Mouse (Mus musculus) neural tube, embryonic 11.5 days (tissue): ENCODE measurements around the gene Atg4d. TPM values are rescaled to one million over a fixed set of nuclear protein-coding genes. Genes with fewer than 3 reads are reported as not detected.

Experiments
- ATAC-seq: fragments of 200-750 bp; cut with Nextera tagmentation; 2 replicates; pipeline ENCODE4 v1.8.0; 2017; ENCODE audit warnings: moderate number of reproducible peaks, mild to moderate bottlenecking, moderate TSS enrichment, moderate library complexity; ENCODE audit not compliant: insufficient read depth, low FRiP score, low TSS enrichment
- DNase-seq: peaks from one replicate; pipeline ENCODE4 v3.0.0-alpha.2; 2015; ENCODE audit warnings: low spot score
- H3K27ac ChIP-seq: fragments of 300-500 bp; sonication (generic); 2 replicates; pipeline ENCODE4 v1.5.1; 2014; ENCODE audit warnings: low read depth, mild to moderate bottlenecking, low read length
- H3K27me3 ChIP-seq: fragments of 300-500 bp; sonication (generic); 2 replicates; pipeline ENCODE4 v1.6.1; 2014; ENCODE audit warnings: mild to moderate bottlenecking, low read length, mixed read lengths; ENCODE audit not compliant: control insufficient read depth, insufficient read depth
- H3K36me3 ChIP-seq: fragments of 300-500 bp; sonication (generic); 2 replicates; pipeline ENCODE4 v1.6.1; 2014; ENCODE audit warnings: mild to moderate bottlenecking, low read length, moderate library complexity, mixed read lengths; ENCODE audit not compliant: control insufficient read depth, insufficient read depth
- H3K4me1 ChIP-seq: fragments of 300-500 bp; sonication (generic); 2 replicates; pipeline ENCODE4 v1.6.1; 2014; ENCODE audit warnings: low read length, mixed read lengths; ENCODE audit not compliant: control insufficient read depth, insufficient read depth
- H3K4me2 ChIP-seq: fragments of 300-500 bp; sonication (generic); 2 replicates; pipeline ENCODE4 v1.6.1; 2014; ENCODE audit warnings: low read depth, mild to moderate bottlenecking, moderate library complexity
- H3K4me3 ChIP-seq: fragments of 300-500 bp; sonication (generic); 2 replicates; pipeline ENCODE4 v1.5.1; 2014; ENCODE audit warnings: low read depth, low read length
- H3K9ac ChIP-seq: fragments of 300-500 bp; sonication (generic); 2 replicates; pipeline ENCODE4 v1.6.1; 2014; ENCODE audit warnings: mild to moderate bottlenecking, low read length
- H3K9me3 ChIP-seq: fragments of 300-500 bp; sonication (generic); 2 replicates; pipeline ENCODE4 v1.6.1; 2016; ENCODE audit warnings: low read length; ENCODE audit not compliant: control insufficient read depth
- WGBS: fragments of 180-500 bp; shearing (Covaris S2); extraction: QIAGEN DNeasy Blood & Tissue Kit; methylation state at CpG from one replicate; pipeline ENCODE4 v1.1.7; 2014; 5-methylcytosine and 5-hydroxymethylcytosine counted together
- polyA plus RNA-seq: library from polyadenylated mRNA; unstranded; fragments of >200 nt; fragmentation: Nextera tagmentation; extraction: Ambion mirVana; gene quantifications from 2 replicates; pipeline ENCODE4 v1.2.1, GENCODE M21; 2014

Gene Atg4d
- polyA plus RNA-seq, 1 experiment from 2014 or later: 55.1 TPM

- no peak overlapping the region for H3K27ac ChIP-seq
- H3K4me3 ChIP-seq: no peak overlapping the region
- DNase-seq (no peak), ATAC-seq (no peak)
- no peak overlapping the region for H3K4me2 ChIP-seq
- H3K9me3 ChIP-seq: no peaks in the 10 kb centered on the region
- H3K4me1 ChIP-seq: no peaks in the 10 kb centered on the region
- no peaks in the 10 kb centered on the region for H3K27me3 ChIP-seq
- H3K36me3 ChIP-seq: peaks cover 43% of the 10 kb centered on the region
- H3K9ac ChIP-seq: no peak overlapping the region
- 84% methylated on average over 7 of the region's 7 CpGs for WGBS
These were observed 8.6 kb downstream of the Atg4d start for GRCm38 (mm10) chr9:21273520-21274228.

GRCm38 (mm10) chr9:21274336-21274735 is 9.2 kb downstream of the Atg4d start:
- Histone ChIP-seq H3K4me2 (no peak overlapping the region), H3K9me3 (no peaks in the 10 kb centered on the region), H3K36me3 (peaks cover 46% of the 10 kb centered on the region), H3K27ac (no peak overlapping the region), H3K27me3 (no peaks in the 10 kb centered on the region), H3K4me3 (no peak overlapping the region), H3K4me1 (no peaks in the 10 kb centered on the region), H3K9ac (no peak overlapping the region)
- no peak for DNase-seq
- WGBS: 98% methylated on average over 3 of the region's 3 CpGs
- ATAC-seq: no peak

GRCm38 (mm10) chr9:21275013-21275710 is 10.1 kb downstream of the Atg4d start:
- Histone ChIP-seq H3K4me1 (no peaks in the 10 kb centered on the region), H3K27ac (no peak overlapping the region), H3K9me3 (no peaks in the 10 kb centered on the region), H3K36me3 (peaks cover 49% of the 10 kb centered on the region), H3K4me2 (no peak overlapping the region), H3K9ac (no peak overlapping the region), H3K4me3 (no peak overlapping the region), H3K27me3 (no peaks in the 10 kb centered on the region)
- WGBS: 90% methylated on average over 7 of the region's 7 CpGs
- ATAC-seq: no peak
- DNase-seq: no peak

- H3K27ac ChIP-seq: no peak overlapping the region
- DNase-seq (no peak), ATAC-seq (no peak)
- H3K4me1 ChIP-seq: no peaks in the 10 kb centered on the region
- H3K27me3 ChIP-seq: no peaks in the 10 kb centered on the region
- peaks cover 44% of the 10 kb centered on the region for H3K36me3 ChIP-seq
- no peak overlapping the region for H3K9ac ChIP-seq
- no peak overlapping the region for H3K4me3 ChIP-seq
- no peak overlapping the region for H3K4me2 ChIP-seq
- WGBS: 93% methylated on average over 12 of the region's 12 CpGs
- H3K9me3 ChIP-seq: no peaks in the 10 kb centered on the region
These were observed 10.6 kb downstream of the Atg4d start for GRCm38 (mm10) chr9:21275727-21276126.

GRCm38 (mm10) chr9:21276307-21276706 is 11.2 kb downstream of the Atg4d start:
- 92% methylated on average over 8 of the region's 8 CpGs for WGBS

GRCm38 (mm10) chr9:21277776-21278175 is 12.7 kb downstream of the Atg4d start:
- ATAC-seq: no peak
- Histone ChIP-seq H3K27ac (no peak overlapping the region), H3K9me3 (no peaks in the 10 kb centered on the region), H3K4me3 (no peak overlapping the region), H3K36me3 (peaks cover 37% of the 10 kb centered on the region), H3K4me2 (no peak overlapping the region), H3K4me1 (no peaks in the 10 kb centered on the region), H3K27me3 (no peaks in the 10 kb centered on the region), H3K9ac (no peak overlapping the region)
- WGBS: 97% methylated on average over 5 of the region's 5 CpGs
- no peak for DNase-seq

More at GRCm38 (mm10) chr9:21276307-21276706, 11.2 kb downstream of the Atg4d start:
- H3K27me3 ChIP-seq: no peaks in the 10 kb centered on the region
- peaks cover 44% of the 10 kb centered on the region for H3K36me3 ChIP-seq
- no peak for ATAC-seq
- no peaks in the 10 kb centered on the region for H3K9me3 ChIP-seq
- no peak for DNase-seq
- no peak overlapping the region for H3K9ac ChIP-seq
- no peak overlapping the region for H3K27ac ChIP-seq
- H3K4me3 ChIP-seq: no peak overlapping the region
- H3K4me2 ChIP-seq: no peak overlapping the region
- H3K4me1 ChIP-seq: no peaks in the 10 kb centered on the region

- Histone ChIP-seq H3K27me3 (no peaks in the 10 kb centered on the region), H3K4me3 (no peak overlapping the region), H3K4me1 (peaks cover 10% of the 10 kb centered on the region), H3K4me2 (no peak overlapping the region), H3K27ac (no peak overlapping the region), H3K36me3 (peaks cover 17% of the 10 kb centered on the region), H3K9me3 (no peaks in the 10 kb centered on the region), H3K9ac (no peak overlapping the region)
- DNase-seq (no peak), ATAC-seq (no peak)
- WGBS: 92% methylated on average over 5 of the region's 5 CpGs
These were observed 18.5 kb downstream of the Atg4d start for GRCm38 (mm10) chr9:21283591-21283990.

- no peak overlapping the region for H3K4me2 ChIP-seq
- no peaks in the 10 kb centered on the region for H3K27me3 ChIP-seq
- H3K27ac ChIP-seq: no peak overlapping the region
- H3K9ac ChIP-seq: no peak overlapping the region
- DNase-seq: no peak
- ATAC-seq: no peak
- 89% methylated on average over 3 of the region's 3 CpGs for WGBS
- no peaks in the 10 kb centered on the region for H3K9me3 ChIP-seq
- H3K4me1 ChIP-seq: peaks cover 12% of the 10 kb centered on the region
- H3K36me3 ChIP-seq: peaks cover 13% of the 10 kb centered on the region
- H3K4me3 ChIP-seq: no peak overlapping the region
These were observed 18.9 kb downstream of the Atg4d start for GRCm38 (mm10) chr9:21283994-21284393.

GRCm38 (mm10) chr9:21286753-21287152 is 21.7 kb downstream of the Atg4d start:
- 66% methylated on average over 3 of the region's 3 CpGs for WGBS
- DNase-seq: no peak
- no peak for ATAC-seq

More at GRCm38 (mm10) chr9:21286753-21287152, 21.7 kb downstream of the Atg4d start:
- Histone ChIP-seq H3K9ac (peak overlapping the region; percentile 66; the same call in 1 of the 2 replicates), H3K27ac (no peak overlapping the region), H3K4me2 (peak overlapping the region; percentile 78), H3K4me3 (peak overlapping the region; percentile 79), H3K36me3 (peaks cover 2% of the 10 kb centered on the region; the same call in 1 of the 2 replicates), H3K9me3 (no peaks in the 10 kb centered on the region), H3K4me1 (peaks cover 18% of the 10 kb centered on the region), H3K27me3 (no peaks in the 10 kb centered on the region)
